Mouse (Mus musculus) embryo, embryonic 9.5 days (tissue): ENCODE results near the gene Mmrn1.

Experiments used
- DNase-seq: peaks from one replicate; pipeline ENCODE4 v3.0.0-alpha.2; 2017; ENCODE audit errors: extremely low spot score

The Mmrn1 gene

DNA sequence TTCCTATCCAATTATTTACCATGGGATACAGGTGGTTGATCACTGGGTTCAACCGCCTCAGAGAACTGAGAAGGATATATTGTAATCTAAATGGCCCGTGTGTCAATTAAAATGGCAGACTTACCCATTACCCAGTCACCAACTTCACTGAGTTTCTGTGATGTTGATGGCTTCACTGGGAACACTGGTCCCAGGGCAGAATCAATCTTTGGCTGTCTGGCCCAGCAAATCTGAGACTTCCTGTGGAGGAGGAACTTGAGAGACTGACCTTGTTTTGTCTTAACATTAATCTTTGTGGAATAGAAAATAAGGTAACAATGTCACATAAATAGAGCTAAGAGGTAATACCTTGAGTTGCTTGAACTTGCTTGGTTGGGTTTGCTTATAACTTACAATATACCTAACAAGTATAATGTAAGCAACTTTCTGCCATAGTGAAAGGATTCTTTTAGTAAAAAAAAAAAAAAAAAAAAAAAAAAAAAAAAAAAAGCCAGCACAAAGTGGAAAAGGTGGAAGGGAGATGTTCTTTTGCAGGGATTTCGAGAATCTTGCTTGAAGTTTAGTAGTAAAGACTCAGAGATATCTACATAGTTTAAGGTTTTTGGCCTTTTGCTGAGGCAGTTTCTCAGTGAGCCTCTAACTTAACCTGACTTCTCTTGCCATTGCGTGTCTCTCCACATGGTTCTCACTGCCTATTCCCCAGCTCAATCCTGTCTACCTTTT, 68.8 kb downstream of the Mmrn1 start:
- no peak for DNase-seq

DNA sequence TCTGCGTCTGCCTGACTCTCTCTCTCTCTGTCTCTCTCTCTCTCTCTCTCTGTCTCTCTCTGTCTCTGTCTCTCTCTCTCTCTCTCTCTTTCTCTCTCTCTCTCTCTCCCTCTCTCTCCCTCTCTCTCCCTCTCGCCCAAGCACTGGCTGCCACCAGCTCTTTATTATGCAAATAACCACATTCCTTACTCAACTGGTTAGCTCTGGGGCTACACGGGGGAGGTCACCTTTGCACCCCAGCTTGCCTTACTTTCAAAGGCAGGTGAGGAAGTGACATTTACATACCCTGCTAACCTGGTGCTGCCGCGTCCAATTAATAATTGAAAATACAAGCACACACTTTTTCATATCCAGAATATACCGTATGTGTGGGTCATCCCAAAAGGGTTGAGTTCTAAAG, 69.3 kb downstream of the Mmrn1 start:
- peak; percentile 10 for DNase-seq

DNA sequence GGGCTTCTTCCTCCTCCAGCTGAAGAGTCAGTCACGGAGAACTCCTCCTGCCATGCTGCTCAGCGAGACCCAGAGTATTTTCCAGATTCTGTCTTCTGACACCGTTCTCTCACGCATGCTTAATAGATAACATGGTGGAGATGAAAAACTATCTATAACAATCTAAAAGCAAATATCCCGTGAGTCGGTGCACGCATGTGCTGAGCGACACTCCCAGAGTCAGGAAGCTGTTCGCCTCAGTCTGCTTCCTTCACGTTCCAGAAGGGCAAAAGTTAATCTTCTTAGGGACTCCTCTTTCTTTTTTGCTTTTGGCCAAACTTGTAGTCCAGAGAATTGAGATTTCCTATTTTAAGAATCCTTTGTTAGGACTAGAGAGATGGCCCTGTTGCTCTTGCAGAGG, 69.7 kb downstream of the Mmrn1 start:
- DNase-seq = no peak

- DNase-seq = no peak
These were observed 70.8 kb downstream of the Mmrn1 start for GRCm38 (mm10) chr6:60995596-60995995.

DNA sequence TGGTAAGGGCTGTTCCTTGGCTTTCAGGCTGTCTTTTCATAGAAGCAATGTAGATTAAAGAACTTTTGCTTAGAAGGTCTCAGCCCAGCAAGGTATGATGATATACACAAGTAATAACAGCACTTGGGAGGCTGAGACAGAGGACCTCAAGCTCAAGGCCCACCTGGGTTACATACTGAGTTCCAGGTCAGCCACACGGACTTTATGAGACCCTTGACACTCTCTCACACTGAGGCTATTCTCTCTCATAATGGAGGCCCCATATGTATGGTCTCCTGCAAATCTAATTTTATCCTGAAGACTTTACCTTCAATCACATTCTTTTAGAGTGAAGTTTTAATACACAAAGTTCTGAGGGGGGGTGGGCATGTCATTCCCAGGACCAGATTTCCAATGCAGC, 71.6 kb downstream of the Mmrn1 start:
- no peak for DNase-seq

DNA sequence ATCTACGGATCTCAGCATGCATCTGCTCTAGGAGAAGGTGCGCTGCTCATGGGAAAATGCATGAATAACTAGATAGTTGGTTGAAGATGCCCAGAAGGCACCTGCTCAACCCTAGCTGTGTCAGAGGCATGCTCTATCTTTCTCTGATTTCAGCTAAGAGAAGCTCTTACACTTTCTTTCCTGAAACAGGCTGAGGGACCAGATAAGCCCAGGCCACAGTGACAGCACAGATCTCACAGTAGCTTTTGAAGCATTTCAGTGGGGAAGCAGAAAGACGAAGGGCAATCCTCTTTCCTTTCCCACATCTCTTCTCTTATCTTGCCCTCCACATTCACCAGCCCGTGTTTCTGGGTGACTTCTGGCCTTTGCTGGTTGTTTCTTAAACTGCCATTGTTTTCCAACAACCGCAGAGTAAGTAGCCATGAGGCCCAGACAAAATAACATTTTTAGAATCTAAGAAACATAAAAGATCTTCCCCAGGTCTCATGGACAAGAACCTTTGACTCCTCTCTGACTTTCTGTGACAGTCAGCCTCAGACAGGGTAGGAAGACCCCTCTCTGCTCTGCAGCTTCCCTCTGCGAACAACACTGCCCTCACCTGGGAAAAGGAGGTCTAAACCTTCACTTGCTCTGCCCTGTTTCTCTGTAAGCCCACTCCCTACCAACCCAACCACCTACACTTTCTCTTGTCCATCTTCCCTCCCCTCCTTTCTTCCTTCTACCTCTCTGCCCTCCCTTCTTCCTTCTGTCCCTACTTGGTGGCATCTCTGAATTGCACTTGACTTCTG, 76.4 kb downstream of the Mmrn1 start:
- DNase-seq = no peak

- DNase-seq = no peak
These were observed 79.4 kb downstream of the Mmrn1 start for GRCm38 (mm10) chr6:61003916-61004765.

GRCm38 (mm10) chr6:61013780-61014179, 89.0 kb downstream of the Mmrn1 start:
- DNase-seq = no peak

GRCm38 (mm10) chr6:61019689-61020088, 94.9 kb downstream of the Mmrn1 start:
- no peak for DNase-seq

GRCm38 (mm10) chr6:61020995-61021394, 96.2 kb downstream of the Mmrn1 start:
- DNase-seq = no peak

DNA sequence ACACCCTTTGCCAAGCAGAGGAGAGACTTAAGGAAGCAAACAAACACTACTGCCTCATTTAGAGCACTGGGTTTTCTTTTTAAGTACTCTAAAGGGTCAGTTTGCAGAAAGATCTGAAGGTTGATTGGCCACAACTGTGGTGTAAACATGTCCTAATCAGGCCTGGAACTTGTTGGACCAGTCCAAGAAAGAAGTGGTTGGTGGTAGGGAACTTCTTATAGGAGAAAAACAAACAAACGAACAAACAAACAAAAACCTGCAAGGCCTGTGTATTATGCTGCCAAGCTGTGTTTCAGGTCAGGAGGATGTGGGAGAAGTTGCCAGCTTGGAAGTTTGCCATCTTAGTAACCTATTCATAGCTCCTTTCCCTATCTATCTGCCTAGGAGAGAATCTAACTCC, 108.5 kb downstream of the Mmrn1 start:
- no peak for DNase-seq
